Mouse (Mus musculus) brain, embryonic 14.5 days (tissue): ENCODE results near the gene Fau.

ENCODE experiments used
- CTCF ChIP-seq: fragments of 200-500 bp; IDR thresholded peaks from 2 replicates; pipeline ENCODE4 v1.5.1; 2012; ENCODE audit warnings: inconsistent platforms, mild to moderate bottlenecking, moderate library complexity, borderline replicate concordance; ENCODE audit not compliant: insufficient read depth, insufficient read length; ENCODE audit errors: extremely low read depth
- POLR2A ChIP-seq: fragments of 200-500 bp; IDR thresholded peaks from 2 replicates; pipeline ENCODE4 v1.6.1; 2012; ENCODE audit warnings: mild to moderate bottlenecking, inconsistent platforms, borderline replicate concordance; ENCODE audit not compliant: poor library complexity, insufficient read depth, insufficient read length, severe bottlenecking; ENCODE audit errors: extremely low read depth

- TF ChIP-seq CTCF (no peak), POLR2A (no peak)
Observed at GRCm38 (mm10) chr19:6088841-6089240, 31.2 kb downstream of the Fau start.
